In genomic region chr11:46110156-46110944, GRCm38 (mm10) we compare ENCODE assay signal across 20 mouse cellular contexts. TPM values are rescaled to one million over a fixed set of nuclear protein-coding genes. Genes with fewer than 3 reads are reported as not detected.
DNase-seq lines count a peak whose midpoint lies in the region; ATAC-seq and TF ChIP-seq lines count a peak whose summit lies in the region.
"Had no signal": no experiment of that assay in that cellular context is flagged by ENCODE, and none has a peak within 500 bp of the region (broad histone marks: within the 10 kb centered on the region; RNA-seq: fewer than 3 reads in every experiment).

No protein-coding gene starts in this region.

- no peaks in the 10 kb centered on the region for H3K27me3 ChIP-seq in cerebellum, adult 2 months (ENCODE audit: control insufficient read depth, insufficient read depth, low read length)
- no peaks in the 10 kb centered on the region for H3K27me3 ChIP-seq in heart, embryonic 15.5 days
- H3K27me3 ChIP-seq: embryonic facial prominence, embryonic 12.5 days; midbrain, embryonic 15.5 days had no signal

- no peak for TF ChIP-seq CTCF in cerebellum, adult 2 months (IDR thresholded peaks at IDR 0.05; ENCODE audit: borderline replicate concordance, insufficient read depth, low read depth, low read length)

- no peaks in the 10 kb centered on the region for H3K9me3 ChIP-seq in heart, embryonic 15.5 days (replicated peaks)
- H3K9me3 ChIP-seq: embryonic facial prominence, embryonic 12.5 days; liver, embryonic 13.5 days; midbrain, embryonic 15.5 days had no signal

- peak; percentile 39 to 65 for DNase-seq in cerebellum, adult 2 months
- DNase-seq in kidney, postnatal 14 days, result peak; percentile 20
- DNase-seq in kidney, adult 18-20 months, result no peak
- peak; percentile 34 to 53 for DNase-seq in cerebellum, postnatal 25 days
- no peak for DNase-seq in adrenal gland, postnatal 25 days
- no peak for DNase-seq in spleen, postnatal 14 days (ENCODE audit: low spot score in 2 of 2)
- DNase-seq: adrenal gland, adult 2 months; kidney, adult 11 months; kidney, postnatal 10 days; liver, embryonic 13.5 days had no signal

- no peak overlapping the region for H3K27ac ChIP-seq in cerebellum, adult 2 months (ENCODE audit: insufficient read depth, low read length)
- H3K27ac ChIP-seq in heart, embryonic 15.5 days, result peak overlapping the region; percentile 81
- H3K27ac ChIP-seq: embryonic facial prominence, embryonic 12.5 days; hindbrain, postnatal 0 days; left cerebral cortex, adult 2 months; liver, embryonic 13.5 days; midbrain, embryonic 15.5 days had no signal

- no peak overlapping the region for H3K4me2 ChIP-seq in heart, embryonic 15.5 days
- H3K4me2 ChIP-seq: embryonic facial prominence, embryonic 12.5 days; liver, embryonic 13.5 days; midbrain, embryonic 15.5 days had no signal

- no peak overlapping the region for H3K9ac ChIP-seq in heart, embryonic 15.5 days
- H3K9ac ChIP-seq: embryonic facial prominence, embryonic 12.5 days; liver, embryonic 13.5 days; midbrain, embryonic 15.5 days had no signal

- WGBS in cerebellum, adult 2 months, result 38% methylated on average over 8 of the region's 8 CpGs
- WGBS in heart, embryonic 15.5 days, result 52% methylated on average over 8 of the region's 8 CpGs

- TF ChIP-seq POLR2A in cerebellum, adult 2 months (IDR thresholded peaks at IDR 0.05; ENCODE audit: borderline replicate concordance, insufficient read depth, low read length), result no peak

- no peak for ATAC-seq in cerebellum, adult (ENCODE audit: insufficient number of reproducible peaks, low FRiP score, low TSS enrichment)
- peak; percentile 75 for ATAC-seq in heart, embryonic 15.5 days (replicated peaks; ENCODE audit: insufficient number of reproducible peaks, insufficient read depth, low FRiP score, low read depth)
- ATAC-seq: hindbrain, postnatal 0 days; midbrain, embryonic 15.5 days had no signal

- peaks cover 21% of the 10 kb centered on the region for H3K36me3 ChIP-seq in heart, embryonic 15.5 days
- H3K36me3 ChIP-seq: liver, embryonic 13.5 days had no signal

- H3K4me1 ChIP-seq in cerebellum, adult 2 months (ENCODE audit: control insufficient read depth, insufficient read depth, low read length), result peaks cover 16% of the 10 kb centered on the region
- peaks cover 32% of the 10 kb centered on the region for H3K4me1 ChIP-seq in heart, embryonic 15.5 days (replicated peaks)
- H3K4me1 ChIP-seq: embryonic facial prominence, embryonic 12.5 days; liver, embryonic 13.5 days; midbrain, embryonic 15.5 days had no signal

- no peak overlapping the region for H3K4me3 ChIP-seq in cerebellum, adult 2 months (replicated peaks; ENCODE audit: insufficient read depth, low read depth, low read length)
- no peak overlapping the region for H3K4me3 ChIP-seq in heart, embryonic 15.5 days
- H3K4me3 ChIP-seq: embryonic facial prominence, embryonic 12.5 days; left cerebral cortex, adult 2 months; liver, embryonic 13.5 days; midbrain, embryonic 15.5 days had no signal

RNA-seq across cellular contexts. Expression of gene Adam19, which starts 54.6 kb away (rescaled TPM):
- 9.8 and 11.4 TPM in 2 replicates for polyA plus RNA-seq in cerebellum, adult 2 months (2012; rRNA removed)
- polyA plus RNA-seq in heart, embryonic 15.5 days (2015; fragmentation: Nextera tagmentation; extraction: Ambion mirVana), result 19.6 and 26.5 TPM in 2 replicates
- 6.1 and 7.0 TPM in 2 replicates for total RNA-seq in adrenal gland, postnatal 25 days (2021)

RNA-seq across cellular contexts. Expression of gene Nipal4, which starts 56.0 kb away (rescaled TPM):
- polyA plus RNA-seq in cerebellum, adult 2 months (2012; rRNA removed), result 6.6 and 8.4 TPM in 2 replicates
- 5.3 and 6.5 TPM in 2 replicates for polyA plus RNA-seq in heart, embryonic 15.5 days (2015; fragmentation: Nextera tagmentation; extraction: Ambion mirVana)
- total RNA-seq in adrenal gland, postnatal 25 days (2021), result 0.09 TPM in 1 of 2 replicates, not detected in the other
- total RNA-seq: adrenal gland, adult 2 months; common myeloid progenitor, adult 5-6 weeks; gastrocnemius, adult 8-10 months; megakaryocyte, adult 5-6 weeks; MEL had no signal

RNA-seq across cellular contexts. Expression of gene Gm12166, which starts 58.2 kb away (rescaled TPM):
- polyA plus RNA-seq in cerebellum, adult 2 months (2012; rRNA removed), result 7.3 and 9.0 TPM in 2 replicates
- polyA plus RNA-seq in heart, embryonic 15.5 days (2015; fragmentation: Nextera tagmentation; extraction: Ambion mirVana), result 2.9 and 4.4 TPM in 2 replicates
- total RNA-seq in adrenal gland, postnatal 25 days (2021), result 1.3 and 4.8 TPM in 2 replicates

Comparison
In these comparisons a context has a peak if more than half of its experiments do, and no peak if none do; other contexts are left out.
1. DNase-seq: peak in cerebellum, adult 2 months (2 of 2), kidney, postnatal 14 days (single experiment) and cerebellum, postnatal 25 days (2 of 2); none in kidney, adult 18-20 months (single experiment), adrenal gland, postnatal 25 days (single experiment) and spleen, postnatal 14 days (0 of 2).